Mouse (Mus musculus): ENCODE data around the gene Cnn3.

DNA sequence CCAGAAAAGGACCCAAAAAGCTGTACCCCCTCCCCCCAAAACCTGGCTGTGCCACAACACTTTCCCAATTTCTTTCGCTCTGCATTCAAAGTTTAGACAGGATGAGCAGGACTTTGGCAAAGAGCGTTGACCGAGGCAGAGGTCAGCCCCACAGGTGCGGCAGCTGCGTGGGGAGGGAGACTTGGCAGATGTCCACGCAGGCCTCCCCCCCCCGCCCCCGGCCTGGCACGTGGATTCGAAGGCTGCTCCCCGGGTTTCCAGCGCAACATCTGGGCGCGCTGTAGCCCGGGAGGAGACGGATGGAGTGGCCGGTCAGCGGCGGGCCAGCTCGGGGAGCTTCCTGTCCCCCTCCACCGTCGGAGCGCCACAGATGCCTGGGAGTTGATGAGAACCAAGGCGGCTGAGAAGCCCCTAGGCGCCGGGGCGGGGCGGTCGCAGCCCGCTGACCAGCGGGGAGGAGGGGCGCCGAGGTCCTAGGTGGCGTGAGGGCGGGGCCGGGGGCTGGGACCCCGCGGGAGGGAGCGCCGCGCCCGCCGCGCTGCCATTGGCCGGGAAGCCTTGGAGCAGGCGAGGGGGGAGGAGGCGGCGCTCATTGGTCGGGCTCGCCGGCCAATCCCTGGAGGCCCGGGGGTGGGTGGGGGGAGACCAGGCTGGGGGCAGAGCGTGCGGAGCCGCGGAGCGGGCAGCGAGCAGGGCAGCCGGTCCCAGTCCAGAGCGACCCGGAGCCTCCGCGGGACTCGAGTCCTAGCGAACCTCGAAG, at the start of gene Cnn3:
- TF ChIP-seq GATA1 (IDR thresholded peaks at IDR 0.05; ENCODE audit: borderline replicate concordance, low read length) (no peak), FLI1 (IDR thresholded peaks at IDR 0.05; ENCODE audit: low read length) (no peak)
